Mouse (Mus musculus) thymus, postnatal 14 days (tissue): ENCODE measurements around the gene Fahd1.
A peak's percentile ranks its signal among the peaks of the same experiment; 100 is the strongest.

Source experiments
- DNase-seq: peaks from one replicate; pipeline ENCODE4 v3.0.0; 2021

Gene Fahd1

DNA sequence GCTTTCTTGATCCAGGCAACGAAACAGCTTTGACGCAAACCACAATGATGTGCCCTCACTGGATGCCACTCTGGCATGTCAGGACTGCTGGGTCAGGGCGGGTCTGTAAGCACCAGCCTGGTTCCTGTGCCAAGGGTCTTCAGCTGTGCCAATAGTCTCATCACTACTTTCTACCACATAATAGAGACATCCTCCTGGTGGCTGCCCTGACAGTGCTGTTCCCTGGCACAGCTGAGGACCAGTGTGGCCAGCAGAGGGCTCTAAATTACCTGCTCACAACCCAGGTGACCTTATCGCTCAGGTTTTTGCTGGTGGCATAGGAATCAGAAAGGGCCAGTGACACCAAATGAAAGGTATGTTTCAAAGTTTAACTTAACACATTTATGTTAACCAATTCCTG lies 9.0 kb downstream of the Fahd1 start:
- peak; percentile 64 for DNase-seq

- DNase-seq: no peak
These were observed 9.8 kb downstream of the Fahd1 start for GRCm38 (mm10) chr17:24840341-24840740.

GRCm38 (mm10) chr17:24839842-24840241 lies 10.3 kb downstream of the Fahd1 start, which contains the start of gene Hagh:
Gene Hagh (plus strand): TSS chr17:24840143.
- no peak for DNase-seq

GRCm38 (mm10) chr17:24821351-24822280 lies 28.5 kb downstream of the Fahd1 start:
- no peak for DNase-seq

- DNase-seq: no peak
These were observed 30.7 kb downstream of the Fahd1 start for GRCm38 (mm10) chr17:24819469-24819868.

DNA sequence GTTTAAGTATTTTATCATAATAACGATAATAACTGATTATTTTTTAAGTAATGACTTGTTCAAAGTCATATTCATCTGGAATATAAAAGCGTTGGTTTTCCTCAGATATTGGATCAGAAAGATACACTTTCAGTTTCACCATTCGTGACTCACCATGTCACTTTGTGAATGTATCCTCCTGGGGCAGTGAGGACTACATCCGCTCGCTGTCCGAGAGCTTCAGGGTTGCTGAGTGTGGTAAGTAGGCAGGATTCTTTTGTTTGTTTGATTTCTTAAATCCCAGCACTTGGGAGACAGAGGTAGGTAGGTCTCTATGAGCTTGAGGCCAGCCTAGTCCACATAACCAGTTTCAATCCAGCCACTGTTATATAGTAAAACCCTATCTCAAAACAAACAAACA lies 32.0 kb downstream of the Fahd1 start:
- no peak for DNase-seq

GRCm38 (mm10) chr17:24817503-24817902 lies 32.7 kb downstream of the Fahd1 start:
- DNase-seq: no peak

DNA sequence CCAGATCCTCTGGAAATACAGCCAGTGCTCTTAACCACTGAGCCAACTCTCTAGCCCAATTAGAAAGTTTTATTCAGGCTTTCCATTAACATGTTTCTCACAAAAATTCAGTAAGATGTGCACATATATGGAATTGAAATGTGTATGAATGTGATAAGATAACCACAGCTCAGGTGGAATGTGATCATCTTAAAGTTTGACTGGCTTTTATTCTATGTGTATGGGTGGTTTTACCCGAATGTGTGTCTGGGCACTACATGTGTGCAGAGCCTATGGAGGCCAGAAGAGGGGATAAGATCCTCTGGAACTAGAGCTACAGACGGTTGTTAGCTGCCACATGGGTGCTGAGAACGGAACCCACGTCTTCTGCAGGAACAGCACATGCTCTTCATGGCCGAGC lies 34.9 kb downstream of the Fahd1 start:
- no peak for DNase-seq

- DNase-seq: no peak
These were observed 37.9 kb downstream of the Fahd1 start for GRCm38 (mm10) chr17:24812215-24812614.

- DNase-seq: no peak
These were observed 39.0 kb downstream of the Fahd1 start for GRCm38 (mm10) chr17:24811211-24811610.

DNA sequence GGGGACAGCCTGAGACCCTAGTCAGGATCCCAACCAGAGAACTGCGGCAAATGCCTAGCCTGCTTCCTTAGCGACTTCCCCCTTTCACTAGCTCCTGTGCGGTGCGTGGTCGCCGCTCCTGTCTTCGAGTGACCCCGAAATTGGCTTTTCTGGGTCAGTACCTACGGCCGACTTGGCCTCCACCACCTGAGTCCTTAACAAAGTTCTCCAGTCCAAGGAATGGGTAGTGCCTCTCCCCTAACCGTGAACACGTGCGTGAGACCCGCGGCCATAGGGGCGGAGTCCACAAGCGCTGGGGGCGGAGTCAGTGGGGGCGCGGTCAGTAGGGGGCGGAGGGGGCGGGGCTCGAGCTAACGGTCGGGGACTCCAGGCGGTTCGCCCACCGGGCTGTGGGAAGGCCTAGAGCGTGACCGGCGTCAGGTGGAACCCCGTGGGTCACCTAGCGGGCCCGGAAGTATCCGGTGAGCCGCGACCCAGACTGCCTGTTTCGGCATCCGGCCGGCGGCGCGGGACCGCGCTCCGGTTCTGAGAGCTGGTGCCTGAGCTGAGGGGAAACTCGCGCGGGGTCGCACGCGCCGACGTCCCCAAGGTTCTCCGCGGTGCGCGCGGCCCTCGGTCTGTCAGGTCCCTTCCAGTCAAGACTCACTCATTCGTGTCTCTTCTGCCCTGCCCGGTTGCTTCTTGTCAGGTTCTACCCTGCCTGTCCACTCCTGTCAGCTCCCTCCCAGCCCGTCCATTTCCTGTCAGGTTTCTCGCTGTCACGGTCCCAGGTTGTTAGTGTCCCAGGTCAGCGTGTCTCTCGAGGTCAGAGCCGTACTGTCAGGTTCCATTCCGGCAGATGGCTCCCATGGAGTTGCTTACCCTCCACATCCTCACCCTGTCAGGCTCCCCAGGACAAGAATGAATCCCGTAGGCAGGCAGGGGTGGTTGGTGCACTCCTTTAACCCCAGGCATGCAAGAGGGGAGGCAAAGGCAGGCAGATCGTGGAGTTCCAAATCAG lies 45.9 kb downstream of the Fahd1 start, which contains the start of gene Meiob:
Gene Meiob (plus strand): TSS at position 338 of the 1,000 bp plus-strand sequence.
- peak; percentile 79 for DNase-seq

GRCm38 (mm10) chr17:24800524-24800923 lies 49.6 kb downstream of the Fahd1 start:
- DNase-seq: no peak

DNA sequence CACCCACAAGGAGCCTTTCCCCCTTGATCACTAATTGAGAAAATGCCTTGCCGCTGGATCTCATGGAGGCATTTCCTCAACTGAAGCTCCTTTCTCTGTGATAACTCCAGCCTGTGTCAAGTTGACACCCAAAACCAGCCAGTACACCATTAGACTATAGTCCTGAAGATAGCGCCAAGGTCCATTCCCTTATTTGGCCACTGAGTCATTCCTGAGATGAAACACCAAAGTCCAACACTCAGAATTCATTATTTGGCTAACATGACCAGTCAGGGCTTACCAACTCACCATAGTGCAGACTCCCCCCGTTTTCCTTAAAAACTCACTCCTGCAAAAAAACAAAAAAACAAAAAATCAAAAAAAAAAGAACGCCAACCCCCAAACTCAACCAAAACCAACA lies 50.7 kb downstream of the Fahd1 start:
- DNase-seq: no peak
